Mouse (Mus musculus) midbrain, postnatal 0 days (tissue): ENCODE data around the gene Rusc2. TPM values are rescaled to one million over a fixed set of nuclear protein-coding genes. Genes with fewer than 3 reads are reported as not detected.

Source experiments
- ATAC-seq: fragments of 200-750 bp; cut with Nextera tagmentation; 2 replicates; pipeline ENCODE4 v1.8.0; 2017; ENCODE audit warnings: moderate number of reproducible peaks, mild to moderate bottlenecking, moderate TSS enrichment, moderate library complexity; ENCODE audit not compliant: low FRiP score
- DNase-seq: peaks from one replicate; pipeline ENCODE4 v3.0.0-alpha.2; 2015; ENCODE audit warnings: low spot score
- H3K27ac ChIP-seq: fragments of 300-500 bp; sonication (generic); 2 replicates; pipeline ENCODE4 v1.5.1; 2014; ENCODE audit warnings: low read depth, mild to moderate bottlenecking, low read length, mixed read lengths
- H3K27me3 ChIP-seq: fragments of 300-500 bp; sonication (generic); 2 replicates; pipeline ENCODE4 v1.6.1; 2014; ENCODE audit warnings: low read length, control low read depth, mixed read lengths; ENCODE audit not compliant: insufficient read depth
- H3K36me3 ChIP-seq: fragments of 300-500 bp; sonication (generic); 2 replicates; pipeline ENCODE4 v1.6.1; 2014; ENCODE audit warnings: low read length, control low read depth, mixed read lengths; ENCODE audit not compliant: insufficient read depth
- H3K4me1 ChIP-seq: fragments of 300-500 bp; sonication (generic); 2 replicates; pipeline ENCODE4 v1.6.1; 2014; ENCODE audit warnings: mild to moderate bottlenecking, control low read depth, antibody characterized with exemption, low read length, mixed read lengths; ENCODE audit not compliant: insufficient read depth
- H3K4me2 ChIP-seq: fragments of 300-500 bp; sonication (generic); 2 replicates; pipeline ENCODE4 v1.6.1; 2014; ENCODE audit warnings: low read depth, mild to moderate bottlenecking, low read length, mixed read lengths; ENCODE audit not compliant: poor library complexity, severe bottlenecking
- H3K4me3 ChIP-seq: fragments of 300-500 bp; sonication (generic); 2 replicates; pipeline ENCODE4 v1.5.1; 2014; ENCODE audit warnings: low read depth, mild to moderate bottlenecking, low read length, moderate library complexity
- H3K9ac ChIP-seq: fragments of 300-500 bp; sonication (generic); replicated peaks from 2 replicates; pipeline ENCODE4 v1.6.1; 2014; ENCODE audit warnings: mild to moderate bottlenecking, low read length, moderate library complexity, mixed read lengths; ENCODE audit not compliant: poor library complexity, severe bottlenecking
- H3K9me3 ChIP-seq: fragments of 300-500 bp; sonication (generic); 2 replicates; pipeline ENCODE4 v1.6.1; 2016; ENCODE audit warnings: low read length, control low read depth
- CTCF ChIP-seq: IDR thresholded peaks from 2 replicates; pipeline ENCODE4 v1.5.1; 2016; ENCODE audit warnings: antibody characterized with exemption, mild to moderate bottlenecking
- WGBS: fragments of 180-500 bp; shearing (Covaris S2); extraction: QIAGEN DNeasy Blood & Tissue Kit; methylation state at CpG from one replicate; pipeline ENCODE4 v1.1.7; 2014; 5-methylcytosine and 5-hydroxymethylcytosine counted together
- polyA plus RNA-seq: library from polyadenylated mRNA; unstranded; fragments of >200 nt; fragmentation: Nextera tagmentation; extraction: Ambion mirVana; gene quantifications from 2 replicates; pipeline ENCODE4 v1.2.1, GENCODE M21; 2015
- total RNA-seq: library from RNA; depleted of rRNA; stranded (reverse); fragments of >200 nt; gene quantifications from 2 replicates; pipeline ENCODE4 v1.2.3, GENCODE M21; 2014

Gene Rusc2
- total and polyA plus RNA-seq, 2 experiments from 2014 or later, result 78.9 to 200 TPM

GRCm38 (mm10) chr4:43425648-43426380, 44.0 kb downstream of the Rusc2 start:
- peaks cover 65% of the 10 kb centered on the region for H3K36me3 ChIP-seq
- no peak overlapping the region for H3K27ac ChIP-seq
- TF ChIP-seq CTCF, result no peak
- no peaks in the 10 kb centered on the region for H3K27me3 ChIP-seq
- no peak overlapping the region for H3K4me3 ChIP-seq
- ATAC-seq (no peak), DNase-seq (no peak)
- 27% methylated on average over 31 of the region's 31 CpGs for WGBS
- H3K9me3 ChIP-seq, result no peaks in the 10 kb centered on the region
- no peak overlapping the region for H3K4me2 ChIP-seq
- no peaks in the 10 kb centered on the region for H3K4me1 ChIP-seq
- 0 out of 2 replicates have a peak overlapping the region, but pooled peaks have one; percentile 24 for H3K9ac ChIP-seq

- H3K27ac ChIP-seq, result no peak overlapping the region
- DNase-seq (no peak), ATAC-seq (0 out of 2 replicates have a peak, but pooled peaks have one; percentile 9)
- no peak for TF ChIP-seq CTCF
- no peak overlapping the region for H3K4me2 ChIP-seq
- no peak overlapping the region for H3K4me3 ChIP-seq
- H3K36me3 ChIP-seq, result peaks cover 59% of the 10 kb centered on the region
- no peaks in the 10 kb centered on the region for H3K27me3 ChIP-seq
- WGBS, result 51% methylated on average over 10 of the region's 10 CpGs
- no peaks in the 10 kb centered on the region for H3K9me3 ChIP-seq
- no peaks in the 10 kb centered on the region for H3K4me1 ChIP-seq
- H3K9ac ChIP-seq, result no peak overlapping the region
These were observed 44.7 kb downstream of the Rusc2 start for GRCm38 (mm10) chr4:43426487-43426886.

- ATAC-seq, result no peak
- Histone ChIP-seq H3K9me3 (no peaks in the 10 kb centered on the region), H3K9ac (no peak overlapping the region), H3K36me3 (peaks cover 47% of the 10 kb centered on the region), H3K27me3 (no peaks in the 10 kb centered on the region), H3K4me1 (no peaks in the 10 kb centered on the region), H3K4me2 (no peak overlapping the region; the same call in 1 of the 2 replicates), H3K27ac (0 out of 2 replicates have a peak overlapping the region, but pooled peaks have one; percentile 26), H3K4me3 (no peak overlapping the region)
- DNase-seq, result no peak
- TF ChIP-seq CTCF, result no peak
- 30% methylated on average over 23 of the region's 23 CpGs for WGBS
These were observed 45.9 kb downstream of the Rusc2 start for GRCm38 (mm10) chr4:43427501-43428179.

GRCm38 (mm10) chr4:43428180-43428861, 46.5 kb downstream of the Rusc2 start:
- TF ChIP-seq CTCF, result no peak
- Histone ChIP-seq H3K27ac (0 out of 2 replicates have a peak overlapping the region, but pooled peaks have one; percentile 26), H3K4me3 (no peak overlapping the region), H3K9ac (peak overlapping the region; percentile 39; the same call in 1 of the 2 replicates), H3K4me2 (no peak overlapping the region; the same call in 1 of the 2 replicates), H3K36me3 (peaks cover 40% of the 10 kb centered on the region), H3K4me1 (no peaks in the 10 kb centered on the region), H3K27me3 (no peaks in the 10 kb centered on the region), H3K9me3 (no peaks in the 10 kb centered on the region)
- WGBS, result 27% methylated on average over 16 of the region's 16 CpGs
- DNase-seq, result no peak
- no peak for ATAC-seq

GRCm38 (mm10) chr4:43428946-43429345, 47.2 kb downstream of the Rusc2 start, which contains the start of gene Fam166b:
Gene Fam166b, minus strand, starts transcription at chr4:43429134.
- peaks cover 34% of the 10 kb centered on the region for H3K36me3 ChIP-seq
- ATAC-seq (peak; percentile 39; the same call in 1 of the 2 replicates), DNase-seq (peak; percentile 33)
- 12% methylated on average over 9 of the region's 10 CpGs for WGBS
- H3K9ac ChIP-seq, result peak within 1 kb of the TSS; percentile 39; the same call in 1 of the 2 replicates
- TF ChIP-seq CTCF, result no peak
- H3K4me3 ChIP-seq, result no peak within 1 kb of the TSS
- no peaks in the 10 kb centered on the region for H3K27me3 ChIP-seq
- H3K4me1 ChIP-seq, result no peaks in the 10 kb centered on the region
- H3K9me3 ChIP-seq, result no peaks in the 10 kb centered on the region
- H3K4me2 ChIP-seq, result no peak within 1 kb of the TSS; the same call in 1 of the 2 replicates
- 0 out of 2 replicates have a peak within 1 kb of the TSS, but pooled peaks have one; percentile 26 for H3K27ac ChIP-seq
